Mouse (Mus musculus) mature B cell (primary cell): ENCODE data around the gene Nid1.
"Not testable (repeated sequence)": the region's sequence is repeated elsewhere in the genome, so short reads cannot be mapped to it uniquely, and the experiment has no call there.

Experiments
- in situ Hi-C: fragments of 300-500 bp; cut with MboI; formaldehyde crosslinking; loops from 2 replicates; pipeline ENCODE4 v1.14.3; 2019

The Nid1 gene

DNA sequence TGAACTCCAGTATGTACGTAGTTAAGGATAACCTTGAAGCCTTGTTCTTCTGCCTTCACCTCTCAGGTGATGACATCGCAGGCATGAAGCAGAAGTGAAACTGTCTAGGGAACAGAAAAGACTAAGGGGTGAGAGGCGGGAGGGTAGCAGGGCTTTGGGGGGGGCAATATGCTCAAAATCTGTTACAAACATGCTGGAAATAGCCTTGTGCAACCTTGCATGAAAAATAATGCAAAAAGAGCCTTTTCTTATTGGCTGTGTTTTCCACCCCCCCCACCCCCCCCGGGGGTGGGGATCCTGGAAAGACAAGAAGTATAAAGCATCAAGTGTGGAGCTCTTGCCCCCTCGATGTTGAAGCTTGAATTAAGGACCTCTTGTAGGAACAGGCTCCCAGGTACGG, 16.0 kb downstream of the Nid1 start:
- in situ Hi-C loops: not testable (repeated sequence)

DNA sequence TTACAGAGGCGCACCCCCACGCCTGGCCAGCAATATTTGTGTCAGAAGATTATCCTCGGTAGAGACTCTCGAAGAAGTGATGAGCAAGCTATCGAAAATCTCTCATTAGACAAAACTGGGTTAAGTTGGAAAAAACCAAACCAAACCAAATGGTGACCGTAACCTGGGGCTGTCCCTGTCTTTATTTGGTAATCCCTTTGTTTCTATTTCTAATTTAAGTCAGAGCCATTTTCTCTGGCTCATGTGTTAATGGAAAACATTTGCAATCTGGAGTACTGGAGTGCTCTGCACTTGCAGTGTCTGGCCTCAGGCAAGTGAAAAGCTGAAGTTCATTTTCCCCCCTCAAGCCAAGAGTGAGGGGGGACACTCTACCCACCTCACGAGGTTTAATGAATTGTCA, 16.9 kb downstream of the Nid1 start:
- in situ Hi-C loops: not testable (repeated sequence)

DNA sequence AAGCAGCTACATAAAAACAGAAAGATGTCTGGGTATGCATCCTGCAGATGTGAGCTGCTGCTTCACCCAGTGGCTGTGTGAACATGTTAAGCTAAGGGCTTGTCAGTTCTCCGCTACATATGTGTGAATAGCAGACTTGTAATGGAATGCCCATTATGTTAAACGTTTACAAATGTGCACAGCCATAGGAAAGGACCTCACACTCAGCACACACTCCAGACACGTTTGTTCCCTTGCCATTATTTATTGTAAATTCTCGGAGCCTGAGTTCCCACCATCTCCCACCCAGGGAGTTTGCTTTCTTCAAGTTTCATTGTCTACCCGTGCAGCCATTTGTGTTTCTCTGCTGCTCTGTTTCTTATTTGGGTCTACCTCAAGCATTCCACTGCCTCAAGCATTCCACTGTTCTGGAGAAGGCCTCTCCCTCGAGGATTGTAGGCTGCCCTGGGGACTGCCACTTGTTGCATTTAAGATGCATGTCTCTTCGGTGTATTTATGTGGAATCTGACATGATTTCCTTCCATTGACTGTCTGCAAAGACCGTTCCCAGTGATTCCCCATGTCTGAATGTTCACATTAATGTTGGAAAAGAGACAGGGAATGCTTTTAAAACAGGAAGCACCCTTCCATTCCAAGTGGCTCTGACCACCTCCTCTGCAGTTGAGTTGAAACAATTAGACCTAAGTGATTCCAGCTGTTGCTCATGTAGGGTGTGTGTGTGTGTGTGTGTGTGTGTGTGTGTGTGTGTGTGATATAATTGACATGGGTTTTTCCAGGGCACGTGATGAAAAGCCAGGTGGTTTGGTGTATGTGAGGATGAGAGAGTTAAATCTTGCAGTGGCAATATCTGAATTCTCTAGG, 18.5 kb downstream of the Nid1 start:
- in situ Hi-C loops: not testable (repeated sequence)

DNA sequence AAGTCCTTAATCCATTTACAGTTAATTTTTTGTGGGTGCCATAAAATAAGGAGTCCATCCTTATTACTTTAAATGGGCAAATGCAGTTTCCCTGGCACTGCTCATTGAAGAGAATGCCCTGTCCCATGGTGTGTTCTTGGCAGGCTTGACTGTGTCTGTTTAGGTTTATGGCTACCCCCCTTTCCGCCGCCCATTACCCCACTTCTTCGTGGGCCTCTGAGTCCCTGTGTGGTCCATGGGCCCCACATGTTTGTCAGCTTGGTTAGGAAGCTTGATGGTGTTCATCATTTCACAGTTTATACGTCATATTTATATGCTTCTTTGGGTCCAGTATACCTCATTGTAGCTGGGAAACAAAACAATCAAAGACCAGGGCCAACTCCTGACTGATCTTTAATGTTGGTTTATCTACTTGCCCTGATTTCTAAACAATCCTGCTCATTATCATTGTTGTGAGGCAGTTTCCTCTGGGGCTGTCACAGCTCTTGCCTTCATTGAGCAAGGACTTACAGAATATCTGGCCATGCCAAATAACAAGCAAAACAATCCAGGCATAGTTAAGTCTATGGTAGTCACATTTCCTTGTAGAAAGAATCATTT, 20.9 kb downstream of the Nid1 start:
- in situ Hi-C loops: no loop called here

DNA sequence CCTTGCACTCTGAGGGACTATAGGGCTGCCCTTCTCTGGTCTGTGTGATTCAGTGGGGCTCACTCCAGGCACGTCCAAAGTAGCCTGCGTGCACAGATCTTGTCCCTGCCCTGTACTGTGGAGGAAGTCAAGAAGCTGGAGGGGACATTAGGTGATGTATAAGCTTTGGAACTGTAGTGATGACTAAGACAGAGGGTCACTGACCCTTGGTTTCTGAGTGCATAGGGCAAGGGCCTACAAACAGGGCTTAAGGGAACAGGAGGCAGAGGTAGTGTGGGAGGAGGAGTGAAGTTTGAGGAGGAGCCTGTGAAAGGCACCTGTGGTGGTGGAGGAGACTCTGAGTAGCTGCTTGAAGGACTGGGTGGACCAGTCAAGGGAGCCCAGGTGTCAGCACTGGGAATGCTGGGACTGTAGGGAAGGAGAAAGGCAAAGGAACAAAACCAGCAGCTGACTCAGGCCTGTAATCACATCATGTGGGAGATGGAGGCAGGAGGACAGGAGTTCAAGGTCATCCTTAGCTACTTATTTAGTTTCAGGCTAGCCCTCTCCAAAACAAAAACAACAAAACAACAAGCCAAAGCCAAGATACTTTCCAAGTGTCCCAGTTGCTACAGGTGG, 23.3 kb downstream of the Nid1 start:
- in situ Hi-C loops: no loop called here

DNA sequence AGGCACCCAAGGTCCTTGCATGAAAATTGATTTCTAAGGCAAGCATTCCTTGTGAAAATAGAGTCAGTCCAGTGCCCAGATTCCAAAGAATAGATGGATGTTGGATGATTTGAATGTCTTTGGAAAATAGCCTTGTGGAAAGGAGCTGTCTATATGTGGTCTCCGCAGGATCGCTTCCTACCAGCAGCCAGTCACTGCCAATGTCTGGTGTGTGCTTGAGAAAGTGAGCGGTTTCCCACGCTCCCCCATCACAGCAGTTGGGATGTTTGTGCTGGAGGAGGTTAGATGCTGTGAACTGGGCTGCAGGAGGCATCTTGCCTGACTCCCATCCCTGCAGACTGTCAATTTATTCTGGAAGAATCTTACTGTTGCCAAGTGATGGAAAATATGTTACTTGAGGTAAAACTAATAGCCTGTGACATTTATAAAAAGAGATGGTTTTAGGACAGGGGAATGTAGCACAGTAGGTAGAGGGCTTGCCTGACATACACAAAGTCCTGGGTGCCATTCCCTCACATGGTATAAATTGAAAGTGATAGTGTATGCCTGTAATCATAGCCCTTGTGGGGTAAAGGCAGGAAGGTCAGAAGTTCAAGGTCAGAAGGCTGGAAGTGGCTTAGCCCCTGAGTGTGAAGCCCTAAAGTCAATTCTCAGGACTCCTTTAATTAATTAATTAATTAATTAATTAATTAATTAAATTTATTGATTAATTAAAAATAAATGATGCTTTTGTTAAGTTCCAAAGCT, 24.3 kb downstream of the Nid1 start:
- in situ Hi-C loops: no loop called here

DNA sequence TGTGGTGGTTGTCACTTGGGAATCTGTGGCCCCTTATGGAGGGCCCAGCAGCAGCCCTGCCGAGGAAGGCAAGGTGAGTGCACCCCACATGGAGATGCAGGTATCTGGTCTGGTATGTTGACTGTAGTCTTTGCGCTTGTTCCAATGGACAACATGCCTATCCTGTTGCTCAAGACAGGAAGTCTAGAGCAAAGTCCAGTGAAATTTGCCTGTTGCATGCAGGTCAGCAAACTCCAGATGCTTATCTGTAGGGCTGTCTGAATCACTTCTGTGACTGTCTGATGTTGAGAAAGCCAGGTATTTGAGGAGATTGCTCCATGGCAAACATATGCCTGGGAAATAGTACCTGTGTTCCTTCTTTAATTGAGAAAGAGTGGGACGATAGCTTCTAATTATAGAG, 26.6 kb downstream of the Nid1 start:
- in situ Hi-C loops: no loop called here

DNA sequence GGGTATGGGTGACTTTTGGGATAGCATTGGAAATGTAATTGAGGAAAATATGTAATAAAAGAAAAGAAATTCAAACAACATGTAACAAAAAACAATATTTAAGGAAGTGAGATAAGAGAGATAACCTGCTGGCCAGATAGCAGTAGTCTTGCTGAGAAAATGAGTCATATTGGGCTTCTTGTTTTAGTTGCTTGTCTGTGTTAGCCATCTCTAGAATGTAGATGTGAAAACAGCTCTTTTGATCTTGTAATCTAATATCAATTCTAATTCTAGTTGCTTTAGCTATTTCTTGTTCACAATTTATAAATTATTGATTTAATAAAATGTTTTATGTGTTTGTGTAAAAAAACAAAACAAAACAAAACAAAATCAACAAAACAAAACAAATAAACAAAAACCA, 29.9 kb downstream of the Nid1 start:
- in situ Hi-C loops: not testable (repeated sequence)

DNA sequence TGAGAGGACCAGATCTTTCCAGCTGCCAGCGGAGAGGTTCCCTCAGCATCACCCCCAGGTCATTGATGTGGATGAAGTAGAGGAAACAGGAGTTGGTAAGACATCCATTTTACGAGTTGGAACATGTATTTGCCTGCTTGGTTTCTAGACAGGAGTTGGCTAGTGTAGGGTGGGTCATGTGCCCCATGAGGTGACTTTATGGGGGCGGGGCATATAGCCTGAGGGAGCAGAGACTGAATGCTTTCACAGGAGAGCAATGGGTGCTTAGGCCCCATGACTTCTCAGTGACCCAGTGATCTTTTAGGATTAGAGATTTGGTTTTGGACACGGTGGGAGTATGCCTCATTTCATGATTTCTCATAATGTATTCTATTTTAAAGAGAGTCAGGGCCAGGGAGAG, 31.2 kb downstream of the Nid1 start:
- in situ Hi-C loops: no loop called here

DNA sequence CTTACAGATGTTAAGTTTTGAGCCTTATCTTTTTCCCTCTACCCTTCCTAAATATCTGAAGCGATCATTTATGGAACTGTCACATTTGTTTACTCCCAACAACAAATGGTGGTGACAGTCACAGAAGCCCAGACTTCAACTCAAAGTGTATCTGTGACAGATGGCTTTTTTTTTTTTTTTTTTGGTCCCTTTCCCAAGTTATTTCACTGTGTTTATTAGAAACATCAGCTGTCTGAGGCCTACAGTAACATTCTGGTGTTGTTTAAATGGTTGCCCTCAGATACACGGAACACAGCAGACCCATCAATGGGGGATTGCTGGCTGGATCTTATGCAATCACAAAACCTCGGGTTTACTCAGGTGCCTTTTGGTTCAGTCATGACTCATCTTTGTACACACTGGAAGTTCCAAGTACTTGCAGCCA, 34.0 kb downstream of the Nid1 start:
- in situ Hi-C loops: no loop called here

DNA sequence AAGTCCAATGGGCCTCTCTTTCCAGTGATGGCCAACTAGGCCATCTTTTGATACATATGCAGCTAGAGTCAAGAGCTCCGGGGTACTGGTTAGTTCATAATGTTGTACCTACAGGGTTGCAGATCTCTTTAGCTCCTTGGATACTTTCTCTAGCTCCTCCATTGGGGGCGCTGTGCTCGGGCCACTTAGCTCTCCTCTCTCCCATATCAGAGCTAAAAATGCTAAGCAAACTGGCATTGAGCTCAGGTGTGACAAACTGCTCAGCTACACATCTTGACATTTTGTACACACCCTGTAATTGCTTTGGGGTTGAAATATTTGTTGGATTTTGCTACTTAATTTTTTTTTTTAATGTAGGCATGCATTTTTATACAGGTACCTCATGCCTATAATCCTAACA, 37.1 kb downstream of the Nid1 start:
- in situ Hi-C loops: not testable (repeated sequence)

DNA sequence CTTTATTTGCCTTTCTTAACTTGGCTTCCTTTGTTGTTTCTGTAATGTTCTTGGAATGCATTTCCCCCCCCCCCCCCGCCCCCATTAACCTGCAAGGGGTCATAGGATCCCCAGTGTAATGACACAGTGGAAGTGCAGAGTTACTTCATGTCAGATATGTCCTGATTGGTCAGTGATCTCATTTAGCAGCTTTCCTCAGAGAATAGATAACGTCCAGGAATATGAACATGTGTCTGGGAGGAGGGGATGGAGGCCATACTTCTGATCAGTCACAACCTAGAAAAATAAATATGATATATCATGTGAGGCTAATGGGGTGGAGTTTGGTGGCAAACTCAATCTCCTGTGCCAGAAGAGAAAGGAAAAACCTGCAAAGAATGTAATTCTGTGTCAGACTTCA, 37.6 kb downstream of the Nid1 start:
- in situ Hi-C loops: no loop called here

DNA sequence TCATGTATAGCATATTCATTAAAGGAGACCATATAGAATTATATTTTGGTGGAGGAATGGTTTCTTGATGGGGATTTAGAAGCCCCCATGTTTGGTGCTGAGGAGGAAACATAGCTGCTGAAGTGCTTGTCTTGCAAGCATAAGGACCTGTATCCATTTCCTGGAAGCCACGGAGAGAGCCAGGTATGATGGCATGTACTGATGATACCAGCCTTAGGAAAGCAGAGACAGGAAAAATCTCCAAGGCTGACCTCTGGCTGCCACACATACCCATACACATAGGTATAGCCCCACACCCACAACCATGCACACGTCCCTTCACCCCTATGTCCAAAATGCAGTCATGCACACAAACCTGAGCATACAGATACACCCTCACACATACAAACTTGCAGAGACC, 39.2 kb downstream of the Nid1 start:
- in situ Hi-C loops: no loop called here

DNA sequence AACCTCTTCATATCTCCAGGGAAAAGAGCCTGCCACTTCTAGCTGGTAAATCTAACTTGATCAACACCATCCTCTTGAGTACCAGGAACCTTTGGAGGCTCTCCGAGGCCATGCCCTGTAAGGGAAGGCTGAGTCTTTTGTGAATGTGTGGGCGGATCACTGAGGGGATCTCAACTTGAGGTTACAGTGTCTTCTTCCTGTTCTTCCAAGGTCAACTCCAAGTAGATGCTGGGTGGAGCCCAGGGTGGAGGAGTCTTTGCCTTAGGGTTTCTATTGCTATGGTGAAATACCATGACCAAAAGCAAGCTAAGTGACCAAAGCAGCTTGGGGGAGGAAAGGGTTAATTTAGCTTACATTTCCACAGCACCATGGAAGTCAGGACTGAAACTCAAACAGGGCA, 39.7 kb downstream of the Nid1 start:
- in situ Hi-C loops: no loop called here

DNA sequence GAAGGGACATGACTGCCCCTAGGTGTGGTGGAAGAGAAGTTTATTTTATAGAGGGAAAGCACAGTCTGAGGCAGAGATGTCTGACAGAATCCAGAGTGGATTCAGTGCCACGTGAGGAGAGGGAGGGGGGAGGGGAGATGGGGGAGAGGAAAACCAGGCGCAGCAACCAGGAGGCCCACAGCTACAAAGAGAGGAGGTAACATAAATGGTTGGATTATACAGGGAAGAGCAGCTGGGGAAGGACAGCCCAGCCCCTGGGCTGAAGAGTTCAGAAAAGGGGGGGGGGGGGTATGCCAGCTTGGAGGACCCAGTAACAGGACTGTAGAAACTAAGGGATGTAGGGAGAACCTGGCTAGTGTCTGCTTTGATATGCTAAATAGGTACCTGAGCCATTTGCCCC, 42.6 kb downstream of the Nid1 start:
- in situ Hi-C loops: no loop called here

DNA sequence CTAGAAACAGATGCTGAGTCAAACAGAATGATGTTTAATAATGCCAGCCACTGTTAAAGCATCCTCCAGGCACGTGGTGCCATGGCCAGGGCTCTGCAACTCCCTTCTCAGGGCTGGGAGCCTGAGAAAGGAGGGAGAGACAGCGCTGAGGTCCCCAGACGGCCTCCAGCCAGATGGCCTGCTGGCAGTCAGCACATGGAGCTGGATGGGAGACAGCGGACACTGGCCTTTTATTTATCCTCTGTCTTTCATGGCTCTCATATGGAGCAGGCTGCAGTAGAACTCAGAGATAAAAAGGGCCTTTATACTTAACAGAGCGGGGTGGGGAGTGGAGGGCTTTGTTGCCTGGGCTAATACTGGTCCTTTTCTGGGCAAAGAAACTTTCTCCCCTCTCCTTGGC, 43.7 kb downstream of the Nid1 start:
- in situ Hi-C loops: no loop called here

DNA sequence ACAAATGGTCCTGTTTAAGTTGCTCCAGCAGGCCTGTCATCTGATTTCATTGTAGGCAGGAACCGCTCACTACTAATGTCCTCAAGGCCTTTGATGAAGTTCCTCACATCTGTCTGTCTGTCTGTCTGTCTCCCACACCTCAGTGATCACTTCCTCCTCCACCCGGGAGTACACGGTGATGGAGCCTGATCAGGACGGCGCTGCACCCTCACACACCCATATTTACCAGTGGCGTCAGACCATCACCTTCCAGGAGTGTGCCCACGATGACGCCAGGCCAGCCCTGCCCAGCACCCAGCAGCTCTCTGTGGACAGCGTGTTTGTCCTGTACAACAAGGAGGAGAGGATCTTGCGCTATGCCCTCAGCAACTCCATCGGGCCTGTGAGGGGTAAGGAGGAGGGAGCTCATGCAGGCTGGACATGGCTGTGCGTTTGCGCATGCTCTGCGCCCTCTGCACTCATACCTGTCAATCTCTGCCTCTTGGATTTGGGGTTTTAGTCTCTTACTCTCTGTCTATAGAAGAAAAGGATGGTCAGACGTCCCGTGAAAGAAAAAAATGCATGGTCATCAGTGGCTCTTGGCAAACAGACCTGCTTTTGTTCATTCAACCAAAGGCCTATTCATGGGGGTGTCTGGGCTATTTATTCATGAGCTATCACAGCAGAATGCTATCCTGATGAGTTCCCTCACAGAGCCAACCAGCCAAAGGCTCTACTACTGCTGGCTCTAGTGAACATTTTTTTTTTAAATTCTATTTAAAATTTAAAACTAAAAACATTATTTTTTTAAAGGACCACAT, 44.7 kb downstream of the Nid1 start:
- in situ Hi-C loops: no loop called here

DNA sequence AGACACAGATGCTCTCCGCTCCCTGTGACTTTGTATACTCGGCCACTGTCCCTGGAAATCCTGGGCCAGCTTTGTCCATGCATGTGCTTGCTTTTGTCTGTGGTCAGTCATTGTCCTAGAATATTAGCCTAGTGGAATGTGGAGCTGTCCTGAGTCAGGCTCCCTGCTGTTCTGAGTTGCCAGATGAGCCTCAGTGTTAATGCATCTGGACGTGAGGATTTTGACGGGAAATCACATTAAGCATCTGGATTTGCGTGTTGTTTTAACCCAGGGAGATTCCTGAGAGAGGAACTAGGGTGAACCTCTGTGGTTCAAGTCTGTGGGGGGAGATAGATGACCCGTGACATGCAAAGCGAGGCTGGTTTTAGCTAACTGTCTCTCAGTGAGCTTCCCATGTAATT, 47.0 kb downstream of the Nid1 start:
- in situ Hi-C loops: no loop called here

DNA sequence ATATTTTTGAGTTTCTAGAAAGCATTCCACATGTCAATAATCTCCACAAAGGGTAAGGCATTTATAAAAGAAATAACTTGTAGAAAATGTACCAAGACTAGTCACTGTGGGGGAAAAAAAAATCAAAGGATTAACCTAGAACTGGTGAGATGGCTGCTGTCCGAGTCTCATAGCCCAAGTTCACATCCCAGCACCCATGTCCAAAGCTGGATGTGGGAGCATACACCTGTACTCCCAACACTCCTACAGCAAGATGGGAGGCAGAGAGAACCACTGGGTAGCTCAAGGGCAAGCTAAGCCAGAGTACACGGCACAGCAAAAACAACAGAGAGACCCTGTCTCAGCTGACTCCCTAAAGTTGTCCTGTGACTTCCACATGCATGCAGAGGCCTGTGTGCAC, 47.5 kb downstream of the Nid1 start:
- in situ Hi-C loops: no loop called here

DNA sequence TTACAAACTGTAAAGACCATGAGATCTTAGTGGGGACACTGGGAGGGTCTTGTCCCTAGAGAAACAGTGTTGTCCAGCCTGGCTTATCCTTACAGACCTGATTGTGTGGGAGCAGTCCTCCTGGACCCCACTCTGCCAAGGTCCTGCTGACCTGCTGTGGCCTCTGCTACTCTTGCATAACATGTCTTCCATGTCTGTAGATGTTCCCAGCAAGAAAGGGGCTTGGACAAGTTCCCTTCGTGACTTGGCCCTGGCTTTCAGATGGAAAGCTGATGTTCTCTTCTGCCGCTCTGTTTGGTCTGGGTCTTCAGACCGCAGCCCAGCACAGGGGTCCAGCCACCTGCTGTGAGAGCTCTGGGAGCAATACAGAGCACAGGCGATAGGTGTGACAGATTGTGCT, 48.3 kb downstream of the Nid1 start:
- in situ Hi-C loops: no loop called here

DNA sequence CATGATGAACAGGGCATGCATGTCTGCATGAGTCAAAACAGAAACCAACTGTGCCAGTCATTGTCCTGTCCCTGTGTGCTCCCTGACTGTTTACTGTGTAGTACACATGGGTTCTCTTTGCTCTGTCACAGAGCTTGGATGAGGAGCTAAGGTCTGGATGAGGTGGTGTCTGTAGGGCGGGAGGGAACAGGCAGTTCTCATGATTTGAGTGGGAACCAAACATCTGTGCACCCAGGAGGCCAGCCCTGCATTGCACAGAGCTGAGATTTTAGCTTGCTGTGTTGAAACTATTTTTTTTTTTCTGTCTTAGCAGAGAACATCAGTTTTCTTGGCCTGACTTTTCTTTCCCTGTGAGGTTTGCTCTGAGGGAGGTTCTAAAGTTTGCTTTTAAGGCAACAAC, 50.5 kb downstream of the Nid1 start:
- in situ Hi-C loops: no loop called here

DNA sequence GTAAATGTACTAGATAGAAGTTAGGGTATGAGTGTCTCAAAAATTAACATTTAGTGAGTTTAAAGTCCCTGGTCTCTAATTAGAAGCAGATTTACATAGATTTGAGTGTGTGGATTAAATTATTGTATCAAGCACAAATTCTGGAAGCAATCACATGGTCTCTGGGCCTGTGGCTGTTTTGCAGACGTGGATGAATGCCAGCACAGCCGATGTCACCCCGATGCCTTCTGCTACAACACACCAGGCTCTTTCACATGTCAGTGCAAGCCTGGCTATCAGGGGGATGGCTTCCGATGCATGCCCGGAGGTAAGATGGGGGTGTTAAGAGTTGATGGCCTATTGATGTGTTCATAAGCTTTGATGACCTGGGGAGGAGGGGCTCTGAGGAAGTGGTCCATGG, 52.5 kb downstream of the Nid1 start:
- in situ Hi-C loops: no loop called here
